Mouse (Mus musculus) ovary, postnatal 14 days (tissue): ENCODE results near the gene Jmjd6.

Source experiments
- DNase-seq: peaks from one replicate; pipeline ENCODE4 v3.0.0; 2022; ENCODE audit warnings: low spot score

Jmjd6 gene

DNA sequence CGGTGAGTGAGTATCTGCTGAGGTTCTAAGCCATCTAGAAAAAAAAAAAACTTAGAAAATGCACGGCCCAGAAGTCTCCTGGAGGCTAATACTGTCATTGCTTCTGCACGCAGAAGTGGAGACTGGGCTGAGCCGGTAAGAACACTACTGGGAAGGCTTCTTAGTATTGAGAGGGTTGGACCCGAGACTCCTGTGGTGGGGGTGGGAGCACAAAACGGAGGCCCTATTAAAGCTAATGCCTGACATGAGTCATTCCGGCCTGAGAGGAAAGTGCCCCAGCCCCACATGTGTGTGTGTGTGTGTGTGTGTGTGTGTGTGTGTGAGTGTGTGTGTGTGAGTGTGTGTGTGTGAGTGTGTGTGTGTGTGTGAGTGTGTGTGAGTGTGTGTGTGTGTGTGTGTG is 36.1 kb downstream of the Jmjd6 start:
- no peak for DNase-seq

GRCm38 (mm10) chr11:116806136-116807071 is 36.8 kb downstream of the Jmjd6 start:
- DNase-seq, result no peak

DNA sequence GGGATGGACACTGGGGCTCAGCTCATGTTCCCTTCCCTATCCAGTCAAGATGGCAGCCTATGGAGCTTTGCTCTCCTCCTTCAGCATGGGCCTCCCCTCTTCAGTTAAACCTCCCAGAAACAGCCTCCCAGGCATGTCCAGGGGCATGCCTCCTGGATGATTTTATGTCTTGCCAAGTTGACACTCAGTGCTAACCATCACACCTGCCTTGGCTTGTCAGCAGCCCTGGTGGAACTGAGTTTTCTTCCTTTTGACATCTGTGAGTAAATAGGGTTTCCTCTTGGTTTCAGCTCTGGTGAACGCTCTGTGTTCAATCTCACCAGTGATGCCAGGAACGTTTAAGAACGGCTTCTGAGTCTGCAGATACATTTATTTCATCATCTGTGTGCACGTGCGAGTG is 40.5 kb downstream of the Jmjd6 start:
- DNase-seq, result no peak

- no peak for DNase-seq
These were observed 42.1 kb downstream of the Jmjd6 start for GRCm38 (mm10) chr11:116801106-116801505.

DNA sequence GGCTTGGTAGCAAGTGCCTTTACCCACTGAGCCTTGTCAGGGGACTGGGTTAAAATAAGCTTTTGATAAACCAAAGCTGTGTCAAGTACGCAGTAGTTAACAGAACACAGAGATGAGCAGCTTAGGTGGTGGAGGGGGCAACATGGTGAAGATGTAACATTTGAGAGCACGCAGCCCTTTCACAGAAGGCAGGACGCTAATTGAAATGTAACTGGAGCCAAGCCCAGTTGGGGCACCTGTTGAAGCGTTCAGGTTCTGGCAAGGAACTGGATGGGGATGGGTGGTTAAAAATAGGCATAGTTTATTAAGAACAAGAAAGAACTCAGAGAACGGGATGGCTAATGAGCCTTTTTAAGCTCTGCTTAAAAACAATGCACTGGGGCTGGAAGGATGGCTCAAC is 43.9 kb downstream of the Jmjd6 start:
- no peak for DNase-seq
